Mouse (Mus musculus) kidney, embryonic 16.5 days (tissue): ENCODE data around the gene 2310030G06Rik. TPM values are rescaled to one million over a fixed set of nuclear protein-coding genes. Genes with fewer than 3 reads are reported as not detected.

Experiments used
- ATAC-seq: fragments of 200-750 bp; cut with Nextera tagmentation; 2 replicates; pipeline ENCODE4 v1.8.0; 2017; ENCODE audit warnings: moderate TSS enrichment; ENCODE audit not compliant: low FRiP score, low TSS enrichment
- H3K27ac ChIP-seq: fragments of 300-500 bp; sonication (generic); 2 replicates; pipeline ENCODE4 v1.5.1; 2014; ENCODE audit warnings: low read length
- H3K27me3 ChIP-seq: fragments of 300-500 bp; sonication (generic); 2 replicates; pipeline ENCODE4 v1.6.1; 2014; ENCODE audit warnings: low read length, control low read depth, mixed read lengths; ENCODE audit not compliant: insufficient read depth
- H3K36me3 ChIP-seq: fragments of 300-500 bp; sonication (generic); 2 replicates; pipeline ENCODE4 v1.6.1; 2014; ENCODE audit warnings: low read length, control low read depth, mixed read lengths; ENCODE audit not compliant: insufficient read depth
- H3K4me1 ChIP-seq: fragments of 300-500 bp; sonication (generic); 2 replicates; pipeline ENCODE4 v1.6.1; 2014; ENCODE audit warnings: low read length, control low read depth, mixed read lengths; ENCODE audit not compliant: insufficient read depth
- H3K4me2 ChIP-seq: fragments of 300-500 bp; sonication (generic); replicated peaks from 2 replicates; pipeline ENCODE4 v1.6.1; 2014; ENCODE audit warnings: low read depth, low read length
- H3K4me3 ChIP-seq: fragments of 300-500 bp; sonication (generic); 2 replicates; pipeline ENCODE4 v1.5.1; 2014; ENCODE audit warnings: mild to moderate bottlenecking, low read length
- H3K9ac ChIP-seq: fragments of 300-500 bp; sonication (generic); replicated peaks from 2 replicates; pipeline ENCODE4 v1.6.1; 2014; ENCODE audit warnings: low read length
- H3K9me3 ChIP-seq: fragments of 300-500 bp; sonication (generic); 2 replicates; pipeline ENCODE4 v1.6.1; 2016; ENCODE audit warnings: low read length, control low read depth
- WGBS: fragments of 180-500 bp; shearing (Covaris S2); extraction: QIAGEN DNeasy Blood & Tissue Kit; methylation state at CpG from one replicate; pipeline ENCODE4 v1.1.7; 2014; 5-methylcytosine and 5-hydroxymethylcytosine counted together
- polyA plus RNA-seq: library from polyadenylated mRNA; unstranded; fragments of >200 nt; fragmentation: Nextera tagmentation; extraction: Ambion mirVana; gene quantifications from 2 replicates; pipeline ENCODE4 v1.2.1, GENCODE M21; 2015

The 2310030G06Rik gene
- polyA plus RNA-seq = 12.4 and 13.3 TPM in 2 replicates

DNA sequence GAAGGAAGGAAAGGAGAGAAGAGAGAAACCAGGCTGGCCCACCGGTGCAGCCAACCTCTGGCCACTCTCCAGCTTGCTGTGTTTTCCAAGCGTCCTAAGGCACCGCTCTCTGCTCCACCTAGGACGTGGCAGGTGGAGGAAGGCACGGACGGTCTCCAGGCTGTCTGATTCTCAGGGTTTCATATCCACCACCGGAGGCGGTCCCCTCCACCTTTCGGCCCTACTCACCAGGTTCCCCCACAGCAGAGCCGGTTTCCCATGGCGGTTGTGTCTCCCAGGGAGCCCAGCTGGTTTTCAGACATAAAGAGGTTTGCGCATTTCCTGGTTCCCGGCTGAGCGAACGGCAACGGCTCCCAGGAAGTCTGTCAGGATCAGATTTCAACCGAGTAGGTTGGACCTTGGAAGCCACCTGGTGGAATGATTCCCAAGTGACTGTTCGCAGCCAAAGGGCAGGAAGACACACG is at the start of gene 2310030G06Rik:
2310030G06Rik (minus strand) TSS at position 323 of the 464 bp plus-strand sequence.
- H3K4me2 ChIP-seq = peak within 1 kb of the TSS; percentile 62
- 0% methylated on average over 19 of the region's 19 CpGs for WGBS
- peak within 1 kb of the TSS; percentile 74 for H3K9ac ChIP-seq
- ATAC-seq = peak; percentile 87
- H3K27ac ChIP-seq = peak within 1 kb of the TSS; percentile 88
- H3K4me1 ChIP-seq = peaks cover 6% of the 10 kb centered on the region; the same call in 1 of the 2 replicates
- H3K9me3 ChIP-seq = no peaks in the 10 kb centered on the region
- peak within 1 kb of the TSS; percentile 58 for H3K4me3 ChIP-seq
- no peaks in the 10 kb centered on the region for H3K27me3 ChIP-seq
- no peaks in the 10 kb centered on the region for H3K36me3 ChIP-seq

DNA sequence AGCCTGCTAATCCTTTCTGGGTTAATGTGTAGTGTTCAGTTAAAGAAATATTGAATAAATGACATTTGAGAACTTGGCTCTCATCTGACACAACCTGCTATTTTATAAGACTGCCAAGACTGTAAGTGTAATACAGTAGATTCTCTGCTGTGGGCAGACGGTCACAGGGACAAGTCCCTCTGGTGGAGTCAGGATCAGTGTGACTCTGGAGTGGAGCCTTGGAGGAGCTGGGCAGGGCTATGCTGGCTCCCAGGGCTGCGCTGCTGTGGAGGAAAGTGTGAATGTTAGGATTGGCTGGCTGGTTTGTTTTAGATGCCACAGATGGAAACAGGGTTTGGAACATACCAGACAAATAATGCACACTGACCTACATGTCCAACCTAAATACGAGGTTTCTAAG is 48.9 kb upstream of the 2310030G06Rik start:
- Histone ChIP-seq H3K27ac (no peak overlapping the region), H3K4me1 (no peaks in the 10 kb centered on the region), H3K4me3 (no peak overlapping the region), H3K9me3 (no peaks in the 10 kb centered on the region), H3K4me2 (no peak overlapping the region), H3K36me3 (peaks cover 26% of the 10 kb centered on the region), H3K27me3 (no peaks in the 10 kb centered on the region), H3K9ac (no peak overlapping the region)
- 86% methylated on average over 3 of the region's 3 CpGs for WGBS
- ATAC-seq = no peak

DNA sequence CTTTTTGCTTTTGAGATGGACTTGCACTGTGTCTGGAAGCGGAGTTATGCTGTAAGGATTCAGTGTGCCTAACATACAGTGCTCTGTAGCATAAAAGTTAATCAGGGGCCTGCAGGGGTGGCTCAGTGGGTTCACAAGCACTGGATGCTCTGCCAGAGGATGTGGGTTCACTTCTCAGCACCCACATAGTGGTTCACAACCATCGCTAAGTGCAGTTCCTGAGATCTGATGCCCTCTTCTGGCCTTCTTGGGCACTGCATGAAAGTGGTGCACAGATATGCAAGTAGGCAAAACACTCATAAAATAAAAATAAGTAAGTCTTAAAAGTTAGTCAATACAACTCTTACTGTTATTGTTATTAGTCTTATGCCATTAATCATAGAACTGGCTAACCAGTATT is 35.8 kb upstream of the 2310030G06Rik start:
- no peaks in the 10 kb centered on the region for H3K27me3 ChIP-seq
- WGBS = 81% methylated on average over 2 of the region's 2 CpGs

DNA sequence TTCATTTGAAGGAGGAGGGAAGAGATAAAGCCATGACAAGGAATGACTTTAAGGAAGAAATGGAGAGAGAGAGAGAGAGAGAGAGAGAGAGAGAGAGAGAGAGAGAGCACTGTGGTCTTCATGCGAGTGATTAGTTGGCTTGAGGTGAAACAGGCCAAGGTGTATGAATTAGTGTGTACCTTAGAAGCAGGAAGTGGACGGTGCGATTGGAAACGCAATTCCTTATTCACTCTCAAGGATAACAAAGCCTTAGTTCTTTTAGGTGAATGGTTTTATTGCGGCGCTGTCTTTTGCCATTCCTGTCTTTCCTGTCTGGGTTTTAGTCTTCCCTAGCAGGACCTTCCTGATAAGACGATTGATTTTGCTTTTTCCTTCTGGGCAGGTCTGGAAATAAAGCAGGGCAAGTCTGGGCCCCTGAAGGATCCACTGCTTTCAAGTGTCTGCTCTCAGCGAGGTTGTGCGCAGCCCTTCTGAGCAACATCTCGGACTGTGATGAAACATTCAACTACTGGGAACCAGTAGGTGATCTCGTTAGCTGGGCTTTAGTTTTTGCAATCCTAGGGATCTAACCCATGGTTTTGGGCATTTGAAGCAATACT is 29.9 kb upstream of the 2310030G06Rik start:
- Histone ChIP-seq H3K27me3 (no peaks in the 10 kb centered on the region), H3K9me3 (no peaks in the 10 kb centered on the region), H3K4me2 (peak overlapping the region; percentile 82), H3K9ac (peak overlapping the region; percentile 97), H3K4me1 (peaks cover 18% of the 10 kb centered on the region), H3K27ac (no peak overlapping the region), H3K4me3 (peak overlapping the region; percentile 95), H3K36me3 (peaks cover 23% of the 10 kb centered on the region; the same call in 1 of the 2 replicates)
- WGBS = 53% methylated on average over 11 of the region's 11 CpGs
- ATAC-seq = 0 out of 2 replicates have a peak, but pooled peaks have one; percentile 1

More for the DNA sequence above, 35.8 kb upstream of the 2310030G06Rik start:
- Histone ChIP-seq H3K4me3 (no peak overlapping the region), H3K9me3 (no peaks in the 10 kb centered on the region), H3K36me3 (peaks cover 56% of the 10 kb centered on the region), H3K4me1 (no peaks in the 10 kb centered on the region), H3K27ac (no peak overlapping the region), H3K4me2 (no peak overlapping the region), H3K9ac (no peak overlapping the region)
- no peak for ATAC-seq

DNA sequence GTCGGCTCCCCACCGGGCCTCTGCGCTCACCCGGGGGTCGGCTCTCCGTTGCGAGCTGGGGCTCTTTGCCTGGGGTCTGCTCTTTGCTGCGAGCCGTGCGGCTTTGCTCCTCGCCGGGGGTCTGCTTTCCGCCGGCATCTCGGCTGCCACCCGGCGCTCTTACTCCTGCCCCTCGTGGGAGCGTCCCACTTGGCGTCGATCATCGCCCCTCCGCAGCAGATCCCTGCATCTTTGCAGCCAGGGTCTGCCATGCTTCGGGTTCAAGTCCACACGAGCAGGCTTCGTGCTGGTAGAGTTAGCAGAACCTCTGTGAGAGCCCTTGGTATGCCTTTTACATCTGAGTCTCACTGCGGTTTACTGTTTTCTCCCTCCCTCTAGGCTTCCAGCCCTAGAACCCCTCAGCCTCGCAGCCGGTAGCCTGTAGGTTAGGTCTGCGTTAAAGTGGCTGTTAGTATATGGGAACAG is 29.4 kb upstream of the 2310030G06Rik start:
- Histone ChIP-seq H3K27ac (peak overlapping the region; percentile 84; the same call in 1 of the 2 replicates), H3K27me3 (no peaks in the 10 kb centered on the region), H3K9me3 (no peaks in the 10 kb centered on the region), H3K9ac (peak overlapping the region; percentile 97), H3K4me2 (peak overlapping the region; percentile 82), H3K36me3 (peaks cover 21% of the 10 kb centered on the region), H3K4me3 (peak overlapping the region; percentile 95), H3K4me1 (peaks cover 18% of the 10 kb centered on the region)
- WGBS = under 1% methylated on average over 30 of the region's 30 CpGs
- ATAC-seq = peak; percentile 37; the same call in 1 of the 2 replicates

DNA sequence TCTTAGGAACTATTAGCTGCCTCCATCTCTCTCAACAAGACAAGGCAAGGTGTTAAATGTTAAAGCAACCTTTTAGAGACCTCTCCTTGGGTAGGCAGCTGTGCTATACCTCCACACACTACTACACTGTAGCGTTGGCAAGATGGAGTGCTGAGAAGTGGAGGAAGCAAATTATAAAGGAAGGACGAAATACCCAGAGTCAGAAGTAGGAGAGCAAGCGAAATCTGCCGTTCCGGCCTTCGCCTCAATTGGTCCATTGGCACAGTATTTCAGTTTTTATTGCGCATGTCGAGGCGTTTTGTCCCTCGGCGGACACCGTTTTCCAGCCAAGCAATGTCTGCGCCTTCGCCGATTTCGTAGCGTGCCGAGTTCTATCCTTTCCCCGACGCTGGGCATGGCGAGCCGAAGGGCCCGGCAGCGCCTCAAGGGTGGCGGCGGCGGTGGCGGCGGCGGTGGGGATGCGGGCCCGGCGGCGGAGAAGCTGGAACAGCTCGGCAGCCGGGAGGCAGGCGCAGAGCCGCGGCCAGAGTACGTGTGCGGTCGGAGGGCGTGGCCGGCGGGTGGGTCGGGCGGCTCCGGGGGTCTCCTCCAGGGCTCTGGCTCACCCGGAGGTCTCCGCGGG is 28.8 kb upstream of the 2310030G06Rik start, which contains the start of the genes Alg9 and 1110032A03Rik:
Alg9 (plus strand) TSS at position 29 of the 622 bp plus-strand sequence.
1110032A03Rik (minus strand) TSS at position 530 of the 622 bp plus-strand sequence.
- ATAC-seq = peak; percentile 88
- peaks cover 16% of the 10 kb centered on the region for H3K36me3 ChIP-seq
- no peaks in the 10 kb centered on the region for H3K9me3 ChIP-seq
- peak within 1 kb of the TSS; percentile 84 for H3K27ac ChIP-seq
- H3K4me1 ChIP-seq = peaks cover 18% of the 10 kb centered on the region
- H3K4me3 ChIP-seq = peak within 1 kb of the TSS; percentile 95
- peak within 1 kb of the TSS; percentile 97 for H3K9ac ChIP-seq
- H3K4me2 ChIP-seq = peak within 1 kb of the TSS; percentile 82
- WGBS = 0% methylated on average over 35 of the region's 51 CpGs
- no peaks in the 10 kb centered on the region for H3K27me3 ChIP-seq

DNA sequence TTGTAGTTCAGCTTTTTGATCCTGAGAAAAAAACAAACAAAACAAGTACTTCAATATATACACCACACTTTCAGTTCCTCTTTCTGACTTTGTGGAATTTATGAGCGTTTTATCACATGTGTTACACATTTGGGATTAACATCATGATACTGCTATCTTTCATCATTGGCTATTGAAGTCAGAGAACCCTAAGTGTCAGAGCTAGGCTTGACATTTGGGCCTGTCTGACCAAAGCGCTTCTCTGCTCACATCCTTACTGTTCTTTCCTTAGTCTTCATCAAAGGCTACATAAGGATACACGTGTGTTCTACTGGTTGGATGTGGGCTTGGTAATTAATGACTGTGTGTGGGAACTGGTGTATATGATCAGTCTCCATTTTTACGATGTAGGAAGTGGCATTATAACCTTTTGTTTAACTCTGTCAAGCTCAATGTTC is 27.7 kb upstream of the 2310030G06Rik start:
- H3K27me3 ChIP-seq = no peaks in the 10 kb centered on the region
- no peak overlapping the region for H3K27ac ChIP-seq
- WGBS = 57% methylated on average over 4 of the region's 4 CpGs
- 0 out of 2 replicates have a peak overlapping the region, but pooled peaks have one; percentile 95 for H3K4me3 ChIP-seq
- no peaks in the 10 kb centered on the region for H3K9me3 ChIP-seq
- H3K4me1 ChIP-seq = peaks cover 19% of the 10 kb centered on the region
- H3K9ac ChIP-seq = peak overlapping the region; percentile 41; the same call in 1 of the 2 replicates
- H3K4me2 ChIP-seq = peak overlapping the region; percentile 82
- peaks cover 12% of the 10 kb centered on the region for H3K36me3 ChIP-seq
- no peak for ATAC-seq

DNA sequence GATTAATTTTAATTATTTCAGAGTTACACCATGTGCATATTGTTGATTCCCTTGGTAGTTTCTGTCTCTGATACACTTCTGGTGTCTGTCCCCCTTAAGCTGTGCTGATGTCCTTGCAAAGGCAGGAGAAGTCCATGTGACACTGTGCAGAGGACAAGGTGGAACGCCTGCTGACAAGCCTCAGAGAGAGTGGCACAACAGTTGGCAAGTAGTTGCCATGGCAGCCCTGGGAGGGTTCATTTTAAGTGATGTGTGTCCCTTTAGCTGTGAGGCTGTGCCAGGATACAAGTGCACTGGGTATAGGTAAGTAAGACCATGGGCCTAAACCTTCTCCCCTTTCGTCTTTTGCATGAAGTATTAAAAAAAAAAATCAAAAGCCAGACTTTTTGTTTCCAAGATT is 23.7 kb upstream of the 2310030G06Rik start:
- Histone ChIP-seq H3K9ac (no peak overlapping the region), H3K9me3 (no peaks in the 10 kb centered on the region), H3K27me3 (no peaks in the 10 kb centered on the region), H3K4me2 (no peak overlapping the region), H3K27ac (no peak overlapping the region), H3K4me3 (no peak overlapping the region), H3K4me1 (peaks cover 19% of the 10 kb centered on the region), H3K36me3 (peaks cover 10% of the 10 kb centered on the region)
- ATAC-seq = no peak
- 91% methylated on average over 2 of the region's 2 CpGs for WGBS

DNA sequence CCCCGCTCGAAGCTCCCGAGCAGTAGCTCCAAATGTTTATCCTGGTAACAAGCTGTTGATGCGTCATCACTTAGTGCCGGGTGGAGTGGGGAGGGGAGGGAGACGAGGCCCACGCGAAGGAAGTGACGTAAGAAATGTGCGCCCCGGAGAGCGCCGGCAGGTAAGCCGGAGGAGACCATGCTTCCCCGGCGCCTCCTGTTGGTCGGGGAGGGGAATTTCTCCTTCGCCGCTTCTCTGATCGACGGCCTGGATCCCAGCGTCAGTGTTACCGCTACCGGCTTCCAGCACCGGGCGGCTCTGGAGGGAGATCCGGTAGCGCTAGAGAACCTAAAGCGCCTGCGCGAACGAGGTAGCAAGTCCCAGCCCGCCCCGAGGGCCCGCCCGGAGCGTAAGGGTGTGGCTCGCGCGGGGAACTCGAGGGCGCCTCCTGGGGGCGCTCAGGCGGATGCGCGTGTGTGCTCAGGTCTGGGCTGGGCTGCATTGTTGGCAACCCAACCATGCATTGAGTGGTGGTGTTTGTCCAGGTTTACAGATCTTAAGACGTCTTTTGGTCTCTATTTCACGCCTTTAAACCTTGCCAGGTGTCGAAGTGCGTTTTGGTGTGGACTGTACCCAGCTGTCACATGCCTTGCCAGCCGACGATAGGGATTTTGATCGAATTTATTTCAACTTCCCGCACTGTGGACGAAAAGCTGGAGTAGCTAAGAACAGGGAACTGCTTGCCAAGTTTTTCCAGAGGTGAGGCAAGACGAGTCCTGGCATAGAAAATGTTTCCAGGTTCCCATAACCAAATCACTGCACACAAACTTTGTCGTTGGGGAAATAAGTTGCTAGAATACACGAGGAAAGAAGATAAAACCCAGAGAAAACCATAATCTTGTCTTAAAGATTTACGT is 22.0 kb upstream of the 2310030G06Rik start, which contains the start of gene Fdxacb1:
Fdxacb1 (plus strand) TSS at position 130 of the 896 bp plus-strand sequence.
- peaks cover 9% of the 10 kb centered on the region; the same call in 1 of the 2 replicates for H3K4me1 ChIP-seq
- peak within 1 kb of the TSS; percentile 94 for H3K4me2 ChIP-seq
- WGBS = 3% methylated on average over 59 of the region's 59 CpGs
- peak within 1 kb of the TSS; percentile 96 for H3K27ac ChIP-seq
- H3K9me3 ChIP-seq = no peaks in the 10 kb centered on the region
- H3K36me3 ChIP-seq = peaks cover 10% of the 10 kb centered on the region
- peak; percentile 98 for ATAC-seq
- peak within 1 kb of the TSS; percentile 86 for H3K4me3 ChIP-seq
- H3K27me3 ChIP-seq = no peaks in the 10 kb centered on the region
- peak within 1 kb of the TSS; percentile 81 for H3K9ac ChIP-seq
